Mouse (Mus musculus): ENCODE data around the gene Hey2. TPM values are rescaled to one million over a fixed set of nuclear protein-coding genes. Genes with fewer than 3 reads are reported as not detected.
A peak's percentile ranks its signal among the peaks of the same experiment; 100 is the strongest.

The Hey2 gene
- polyA plus RNA-seq, 1 experiment from 2014 or later, result 1.8 TPM

DNA sequence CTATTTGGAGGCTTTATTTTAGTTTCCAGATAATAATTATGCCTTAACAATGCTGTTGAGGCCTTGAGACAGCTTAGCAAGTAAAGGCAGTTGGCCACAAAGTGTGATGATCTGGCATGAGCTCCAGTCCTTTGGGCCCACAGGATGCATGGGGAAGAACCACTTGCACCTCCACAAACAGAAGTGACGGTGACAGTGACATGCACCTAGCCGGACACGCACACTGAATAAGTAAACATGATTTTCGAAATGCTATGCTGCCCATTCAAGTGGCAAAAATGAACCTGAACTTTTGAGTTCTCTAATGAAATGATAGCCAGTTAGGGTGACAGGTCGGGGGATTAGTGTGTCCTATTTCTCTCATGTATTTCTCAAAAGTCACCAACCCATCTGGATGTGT, 1.8 kb downstream of the Hey2 start:
- DNase-seq (ENCODE audit: low spot score) (no peak), ATAC-seq (ENCODE audit: insufficient number of reproducible peaks, low FRiP score, low TSS enrichment, low read depth) (no peak)
- H3K36me3 ChIP-seq (ENCODE audit: control insufficient read depth, insufficient read depth, low read length), result no peaks in the 10 kb centered on the region
- H3K9me3 ChIP-seq (ENCODE audit: control insufficient read depth, low read length), result no peaks in the 10 kb centered on the region
- H3K9ac ChIP-seq (ENCODE audit: low read length), result no peak overlapping the region
- peaks cover 8% of the 10 kb centered on the region for H3K27me3 ChIP-seq (ENCODE audit: control insufficient read depth, insufficient read depth, low read length)
- no peak overlapping the region for H3K4me3 ChIP-seq (ENCODE audit: low read depth, low read length)
- 81% methylated on average over 5 of the region's 5 CpGs for WGBS
- H3K27ac ChIP-seq (replicated peaks; ENCODE audit: low read depth, low read length), result no peak overlapping the region
- H3K4me2 ChIP-seq (ENCODE audit: low read depth, severe bottlenecking), result no peak overlapping the region
- H3K4me1 ChIP-seq (ENCODE audit: control insufficient read depth, insufficient read depth, low read length), result peaks cover 6% of the 10 kb centered on the region

DNA sequence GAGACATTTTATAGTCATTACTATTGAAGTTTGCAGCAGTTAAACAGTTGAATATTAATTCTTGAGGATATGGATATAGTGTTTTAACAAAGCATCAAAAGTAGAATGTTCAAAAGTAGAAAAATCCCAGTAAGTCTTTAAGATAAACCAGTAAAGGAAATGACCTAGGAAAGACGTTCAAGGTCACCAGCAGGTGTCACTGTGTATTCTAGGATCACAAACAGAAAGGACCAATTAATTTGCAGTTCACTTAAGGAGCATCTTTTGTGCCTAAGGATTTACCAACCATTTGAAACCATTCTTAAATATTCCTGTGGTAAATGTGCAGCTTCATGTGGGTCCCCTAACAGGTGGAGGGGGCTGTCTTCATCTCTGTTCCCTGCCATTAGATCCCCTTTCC, 4.4 kb downstream of the Hey2 start:
- WGBS, result 7% methylated on average over 1 of the region's 1 CpGs
- H3K27ac ChIP-seq (replicated peaks; ENCODE audit: low read depth, low read length), result no peak overlapping the region
- no peak for DNase-seq (ENCODE audit: low spot score)
- H3K4me3 ChIP-seq (ENCODE audit: low read depth, low read length), result no peak overlapping the region
- no peaks in the 10 kb centered on the region for H3K36me3 ChIP-seq (ENCODE audit: control insufficient read depth, insufficient read depth, low read length)
- peaks cover 8% of the 10 kb centered on the region for H3K27me3 ChIP-seq (ENCODE audit: control insufficient read depth, insufficient read depth, low read length)
- H3K4me1 ChIP-seq (ENCODE audit: control insufficient read depth, insufficient read depth, low read length), result no peaks in the 10 kb centered on the region
- H3K9ac ChIP-seq (ENCODE audit: low read length), result no peak overlapping the region
- H3K9me3 ChIP-seq (ENCODE audit: control insufficient read depth, low read length), result no peaks in the 10 kb centered on the region
- no peak for ATAC-seq (ENCODE audit: insufficient number of reproducible peaks, low FRiP score, low TSS enrichment, low read depth)
- H3K4me2 ChIP-seq (ENCODE audit: low read depth, severe bottlenecking), result no peak overlapping the region

DNA sequence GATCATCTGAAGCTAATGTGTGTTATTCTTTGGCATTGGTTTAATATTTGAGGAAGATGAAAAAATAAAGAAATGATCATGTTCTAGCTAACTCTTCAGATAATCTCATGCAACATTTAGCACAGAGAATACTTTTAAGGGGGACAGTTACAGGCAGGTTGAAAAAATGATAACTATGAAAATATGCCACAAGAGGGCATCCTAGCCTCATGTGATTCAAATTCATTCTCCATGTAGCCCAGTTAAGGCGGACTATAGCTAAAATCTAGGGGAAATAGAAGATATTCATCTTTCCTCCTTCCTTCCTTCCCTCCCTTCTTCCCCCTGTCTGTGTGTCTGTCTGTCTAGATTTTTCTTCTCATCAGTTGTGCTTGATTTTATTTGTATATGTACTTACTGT, 17.6 kb downstream of the Hey2 start:
- H3K9me3 ChIP-seq (ENCODE audit: control insufficient read depth, low read length), result no peaks in the 10 kb centered on the region
- no peak overlapping the region for H3K9ac ChIP-seq (ENCODE audit: low read length)
- H3K27ac ChIP-seq (replicated peaks; ENCODE audit: low read depth, low read length), result no peak overlapping the region
- H3K4me3 ChIP-seq (ENCODE audit: low read depth, low read length), result no peak overlapping the region
- no peak overlapping the region for H3K4me2 ChIP-seq (ENCODE audit: low read depth, severe bottlenecking)
- DNase-seq (ENCODE audit: low spot score) (no peak), ATAC-seq (ENCODE audit: insufficient number of reproducible peaks, low FRiP score, low TSS enrichment, low read depth) (no peak)
- no peaks in the 10 kb centered on the region for H3K4me1 ChIP-seq (ENCODE audit: control insufficient read depth, insufficient read depth, low read length)
- H3K36me3 ChIP-seq (ENCODE audit: control insufficient read depth, insufficient read depth, low read length), result no peaks in the 10 kb centered on the region
- 16% methylated on average over 1 of the region's 1 CpGs for WGBS
- no peaks in the 10 kb centered on the region for H3K27me3 ChIP-seq (ENCODE audit: control insufficient read depth, insufficient read depth, low read length)

DNA sequence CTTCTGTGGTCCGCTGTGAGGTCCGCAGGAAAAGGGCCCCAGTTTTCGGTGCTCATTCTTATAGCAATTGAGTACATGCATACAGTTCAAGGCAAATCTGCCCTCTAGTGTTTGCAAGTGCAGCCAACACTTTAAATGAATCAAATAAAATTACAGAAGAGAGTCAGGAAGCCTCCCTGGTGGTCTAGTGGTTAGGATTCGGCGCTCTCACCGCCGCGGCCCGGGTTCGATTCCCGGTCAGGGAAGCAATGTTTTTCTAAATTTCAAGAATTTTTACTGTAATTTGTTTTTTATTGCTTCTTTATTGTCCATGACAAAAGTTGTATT, 31.7 kb downstream of the Hey2 start:
- Histone ChIP-seq H3K36me3 (ENCODE audit: control insufficient read depth, insufficient read depth, low read length) (no peaks in the 10 kb centered on the region), H3K27me3 (ENCODE audit: control insufficient read depth, insufficient read depth, low read length) (no peaks in the 10 kb centered on the region), H3K27ac (replicated peaks; ENCODE audit: low read depth, low read length) (no peak overlapping the region), H3K9ac (ENCODE audit: low read length) (0 out of 2 replicates have a peak overlapping the region, but pooled peaks have one; percentile 30), H3K9me3 (ENCODE audit: control insufficient read depth, low read length) (no peaks in the 10 kb centered on the region), H3K4me1 (ENCODE audit: control insufficient read depth, insufficient read depth, low read length) (no peaks in the 10 kb centered on the region), H3K4me2 (ENCODE audit: low read depth, severe bottlenecking) (peak overlapping the region; percentile 28; the same call in 1 of the 2 replicates), H3K4me3 (ENCODE audit: low read depth, low read length) (peak overlapping the region; percentile 10; the same call in 1 of the 2 replicates)
- ATAC-seq (ENCODE audit: insufficient number of reproducible peaks, low FRiP score, low TSS enrichment, low read depth), result peak; percentile 94
- WGBS, result 16% methylated on average over 11 of the region's 11 CpGs
- peak; percentile 85 for DNase-seq (ENCODE audit: low spot score)

DNA sequence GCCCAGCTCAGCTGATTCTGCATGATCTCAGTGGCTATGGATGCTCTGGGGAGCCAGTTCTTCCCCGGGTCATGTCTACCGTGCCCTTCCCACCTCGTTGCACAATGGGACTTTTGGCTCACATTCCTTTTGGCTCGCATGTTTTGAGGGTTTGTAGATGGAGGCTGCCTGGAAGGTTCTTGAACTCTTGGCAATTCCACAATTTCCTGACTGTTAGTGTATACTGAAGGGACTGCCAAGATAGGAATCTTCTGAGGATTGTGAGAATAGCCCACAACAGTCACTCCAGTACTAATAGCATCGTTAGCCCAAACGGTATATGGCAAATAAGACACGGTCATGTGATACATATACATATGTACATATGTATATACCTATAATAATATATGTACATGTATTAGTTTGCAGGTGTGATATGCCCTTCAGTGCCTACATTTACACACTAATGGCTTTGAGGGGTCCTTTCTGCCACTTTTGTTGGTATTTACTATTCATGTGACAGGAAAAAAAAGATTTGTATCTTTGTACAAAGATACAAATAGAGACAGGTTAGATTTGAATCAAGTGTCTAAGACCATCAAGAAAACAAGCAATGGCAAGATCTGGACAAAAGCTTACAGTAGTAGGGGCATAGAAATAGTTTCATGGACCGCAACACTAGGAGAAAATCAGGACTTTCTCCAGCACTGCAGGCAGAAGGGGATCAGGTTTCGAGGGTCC, 32.2 kb downstream of the Hey2 start:
- Histone ChIP-seq H3K27ac (replicated peaks; ENCODE audit: low read depth, low read length) (no peak overlapping the region), H3K27me3 (ENCODE audit: control insufficient read depth, insufficient read depth, low read length) (no peaks in the 10 kb centered on the region), H3K4me1 (ENCODE audit: control insufficient read depth, insufficient read depth, low read length) (no peaks in the 10 kb centered on the region), H3K36me3 (ENCODE audit: control insufficient read depth, insufficient read depth, low read length) (no peaks in the 10 kb centered on the region), H3K4me2 (ENCODE audit: low read depth, severe bottlenecking) (peak overlapping the region; percentile 28; the same call in 1 of the 2 replicates), H3K4me3 (ENCODE audit: low read depth, low read length) (peak overlapping the region; percentile 10; the same call in 1 of the 2 replicates), H3K9ac (ENCODE audit: low read length) (0 out of 2 replicates have a peak overlapping the region, but pooled peaks have one; percentile 30), H3K9me3 (ENCODE audit: control insufficient read depth, low read length) (no peaks in the 10 kb centered on the region)
- DNase-seq (ENCODE audit: low spot score), result no peak
- ATAC-seq (ENCODE audit: insufficient number of reproducible peaks, low FRiP score, low TSS enrichment, low read depth), result peak; percentile 61; the same call in 1 of the 2 replicates
- WGBS, result 51% methylated on average over 9 of the region's 9 CpGs

DNA sequence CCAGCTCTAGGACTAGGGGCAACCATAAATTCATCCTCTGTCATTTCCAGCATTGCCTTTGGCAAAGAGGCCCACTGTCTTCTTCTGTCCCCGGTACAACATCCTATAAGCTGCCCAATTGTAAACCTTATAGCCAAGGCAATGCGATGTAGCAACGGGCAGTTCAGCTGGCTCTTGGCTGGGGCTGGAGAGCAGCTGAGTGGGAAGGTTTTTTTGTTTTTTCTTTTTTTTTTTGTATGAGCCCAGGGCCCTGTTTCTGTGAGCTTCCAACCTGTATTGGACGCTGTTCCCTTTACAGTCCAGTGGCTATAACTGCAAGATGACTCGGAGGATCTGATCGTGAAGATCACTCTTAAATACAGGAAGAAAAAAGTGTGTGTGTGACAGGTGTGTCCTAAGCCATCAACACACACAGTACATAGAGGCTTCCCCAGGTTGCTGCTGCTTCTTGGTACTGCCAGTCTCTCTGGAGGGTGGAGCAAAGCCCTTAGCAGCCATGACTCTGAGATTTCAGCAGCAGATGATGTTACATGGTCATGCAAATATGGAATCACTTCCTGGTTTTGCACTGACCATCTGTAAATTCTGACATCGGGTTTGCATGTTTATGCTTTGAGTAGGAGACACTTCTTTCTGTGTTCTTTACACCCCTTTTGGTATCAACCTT, 38.9 kb downstream of the Hey2 start:
- peak; percentile 21 for ATAC-seq (ENCODE audit: insufficient number of reproducible peaks, low FRiP score, low TSS enrichment, low read depth)
- H3K4me3 ChIP-seq (ENCODE audit: low read depth, low read length), result peak overlapping the region; percentile 78
- DNase-seq (ENCODE audit: low spot score), result no peak

DNA sequence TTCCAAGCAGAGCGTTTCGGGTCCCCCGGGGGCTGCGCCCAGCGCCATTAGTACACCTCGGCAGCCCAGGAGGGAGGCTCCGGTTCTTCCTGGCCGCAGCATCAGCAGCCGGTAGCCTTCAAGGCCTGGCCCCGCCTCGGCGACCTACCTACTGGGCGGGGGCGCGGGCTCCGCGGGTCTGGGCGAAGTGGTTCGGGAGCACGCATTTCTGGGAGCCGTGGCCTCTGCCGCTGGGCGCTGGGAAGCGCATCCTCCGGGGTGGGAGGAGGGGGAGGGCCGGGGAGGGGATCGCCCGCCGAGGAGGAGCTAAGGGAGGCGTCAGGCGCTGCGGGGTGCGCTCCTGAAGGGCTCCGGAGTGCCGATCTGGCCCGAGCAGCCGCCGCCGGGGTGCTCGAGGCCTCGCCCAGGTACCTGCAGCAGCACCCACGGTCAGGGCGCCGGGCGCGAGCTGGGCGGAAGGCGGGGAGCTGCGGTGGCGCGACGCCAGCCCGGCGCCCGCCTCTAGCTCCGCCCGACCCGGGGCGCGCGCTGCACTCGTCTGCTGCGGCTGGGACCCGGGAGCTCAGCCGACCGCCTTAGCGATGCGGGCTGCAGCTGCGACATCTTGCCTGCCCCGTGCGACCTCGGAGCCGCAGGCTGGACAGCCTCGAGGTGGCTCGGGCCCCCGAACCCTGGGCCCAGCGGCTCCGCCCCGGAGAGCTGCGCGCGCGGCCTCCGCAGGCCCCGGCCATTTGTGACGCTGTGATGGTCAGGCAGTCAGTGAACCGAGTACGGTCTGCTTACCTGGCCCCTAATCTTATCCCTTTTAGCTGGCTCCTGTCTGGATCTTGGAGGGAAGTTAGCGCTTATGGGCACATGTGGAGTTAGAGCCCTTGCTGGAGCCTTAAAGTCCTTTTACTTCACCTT, 39.7 kb downstream of the Hey2 start, which contains the start of gene Ncoa7:
Gene Ncoa7, minus strand, starts transcription at position 646 of the 906 bp plus-strand sequence.
- Histone ChIP-seq H3K9me3 (ENCODE audit: control insufficient read depth, low read length) (no peaks in the 10 kb centered on the region), H3K27ac (replicated peaks; ENCODE audit: low read depth, low read length) (peak within 1 kb of the TSS; percentile 92), H3K36me3 (ENCODE audit: control insufficient read depth, insufficient read depth, low read length) (no peaks in the 10 kb centered on the region), H3K4me3 (ENCODE audit: low read depth, low read length) (peak within 1 kb of the TSS; percentile 78), H3K9ac (ENCODE audit: low read length) (peak within 1 kb of the TSS; percentile 90), H3K4me2 (ENCODE audit: low read depth, severe bottlenecking) (peak within 1 kb of the TSS; percentile 67), H3K27me3 (ENCODE audit: control insufficient read depth, insufficient read depth, low read length) (no peaks in the 10 kb centered on the region), H3K4me1 (ENCODE audit: control insufficient read depth, insufficient read depth, low read length) (0 out of 2 replicates have a peak, but pooled peaks cover 2% of the 10 kb centered on the region)
- DNase-seq (ENCODE audit: low spot score) (peak; percentile 86), ATAC-seq (ENCODE audit: insufficient number of reproducible peaks, low FRiP score, low TSS enrichment, low read depth) (peak; percentile 92)
- under 1% methylated on average over 62 of the region's 89 CpGs for WGBS

More for the DNA sequence above, 38.9 kb downstream of the Hey2 start:
- Histone ChIP-seq H3K36me3 (ENCODE audit: control insufficient read depth, insufficient read depth, low read length) (no peaks in the 10 kb centered on the region), H3K9ac (ENCODE audit: low read length) (peak overlapping the region; percentile 90), H3K27ac (replicated peaks; ENCODE audit: low read depth, low read length) (peak overlapping the region; percentile 92), H3K4me1 (ENCODE audit: control insufficient read depth, insufficient read depth, low read length) (0 out of 2 replicates have a peak, but pooled peaks cover 2% of the 10 kb centered on the region), H3K27me3 (ENCODE audit: control insufficient read depth, insufficient read depth, low read length) (no peaks in the 10 kb centered on the region), H3K4me2 (ENCODE audit: low read depth, severe bottlenecking) (peak overlapping the region; percentile 67), H3K9me3 (ENCODE audit: control insufficient read depth, low read length) (no peaks in the 10 kb centered on the region)
- 43% methylated on average over 7 of the region's 7 CpGs for WGBS

DNA sequence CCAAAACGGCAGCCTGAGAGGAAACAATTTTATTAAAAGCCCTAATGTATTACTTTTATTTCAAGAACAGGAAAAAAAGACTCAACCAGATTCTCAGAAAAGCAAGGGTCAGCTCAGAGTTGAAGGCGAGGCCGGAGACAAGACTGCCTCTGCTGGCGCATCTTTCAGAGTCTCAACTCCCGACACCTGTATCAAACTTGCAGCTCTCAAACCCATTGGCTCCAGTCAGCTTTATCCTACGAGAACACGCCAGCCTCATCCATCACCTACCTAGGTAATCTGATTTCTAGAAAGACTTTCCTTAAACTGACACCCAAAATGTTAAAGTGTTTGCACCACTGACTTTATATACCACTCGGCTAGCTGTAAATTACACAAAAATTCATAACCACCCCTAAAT, 40.6 kb downstream of the Hey2 start:
- Histone ChIP-seq H3K9me3 (ENCODE audit: control insufficient read depth, low read length) (no peaks in the 10 kb centered on the region), H3K27me3 (ENCODE audit: control insufficient read depth, insufficient read depth, low read length) (no peaks in the 10 kb centered on the region), H3K9ac (ENCODE audit: low read length) (peak overlapping the region; percentile 90), H3K4me1 (ENCODE audit: control insufficient read depth, insufficient read depth, low read length) (0 out of 2 replicates have a peak, but pooled peaks cover 2% of the 10 kb centered on the region), H3K36me3 (ENCODE audit: control insufficient read depth, insufficient read depth, low read length) (no peaks in the 10 kb centered on the region), H3K27ac (replicated peaks; ENCODE audit: low read depth, low read length) (no peak overlapping the region; the same call in 1 of the 2 replicates), H3K4me2 (ENCODE audit: low read depth, severe bottlenecking) (peak overlapping the region; percentile 67), H3K4me3 (ENCODE audit: low read depth, low read length) (peak overlapping the region; percentile 78)
- DNase-seq (ENCODE audit: low spot score) (peak; percentile 38), ATAC-seq (ENCODE audit: insufficient number of reproducible peaks, low FRiP score, low TSS enrichment, low read depth) (no peak)
- WGBS, result 11% methylated on average over 8 of the region's 8 CpGs
